Mouse (Mus musculus): ENCODE results near the gene Rarg.

DNA sequence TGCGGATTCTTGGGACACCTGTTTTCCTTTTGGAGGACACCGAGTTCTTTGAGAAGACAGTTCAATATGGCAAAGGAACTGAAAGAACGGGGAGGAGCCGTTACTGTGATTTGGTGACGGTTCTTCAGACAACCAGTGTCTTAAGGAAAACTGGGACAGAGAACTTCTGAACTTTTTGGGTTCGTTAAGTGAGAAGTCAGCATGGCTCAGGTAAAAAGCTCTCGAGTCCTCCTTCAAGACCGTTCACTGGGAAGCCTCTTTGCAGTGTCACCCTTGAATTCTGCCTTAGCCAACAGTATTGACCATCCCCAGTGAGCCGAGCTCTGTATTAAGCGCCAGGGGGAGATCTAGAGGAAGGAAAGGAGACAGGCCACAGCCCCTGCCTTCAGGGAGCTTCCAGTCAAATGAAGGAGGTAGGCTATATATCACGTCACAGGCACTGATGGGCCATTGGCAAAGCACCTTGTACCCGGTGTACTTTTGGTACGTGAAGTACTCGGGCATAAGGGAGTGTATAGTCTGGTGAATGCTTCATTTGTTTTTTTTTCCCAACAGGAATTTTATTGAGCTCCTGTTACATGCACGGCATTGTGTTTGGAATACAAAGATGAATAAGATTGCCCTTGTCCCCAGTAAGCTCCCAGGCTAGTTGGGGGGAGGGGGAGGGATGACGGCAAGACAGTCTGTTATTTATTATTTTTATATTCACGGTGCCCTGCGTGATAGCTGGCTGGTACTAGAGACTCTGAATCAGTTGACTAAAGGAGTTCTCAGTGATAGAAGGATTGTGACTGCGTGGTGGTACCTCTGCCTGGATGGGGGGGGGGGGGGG lies 52.4 kb downstream of the Rarg start, which contains the start of gene Csad:
- peak; percentile 16 for TF ChIP-seq CTCF (IDR thresholded peaks at IDR 0.05; ENCODE audit: low read depth)
- TF ChIP-seq EP300 (optimal IDR thresholded peaks at IDR 0.05): no peak
